Mouse (Mus musculus): ENCODE measurements at regions not wholly inside any gene's neighbourhood (a gene's known extent, or its start where the extent isn't known, plus 50 kb on each side); places are given as distances from the start of the nearest gene placed in this dataset.

- DNase-seq (ENCODE audit: low spot score): no peak
Measured at GRCm38 (mm10) chr11:37306656-37307055, 70.9 kb upstream of the Tenm2 start.

All from left cerebral cortex, adult 11 months (tissue).